Mouse (Mus musculus) heart, adult 2 months (tissue): ENCODE data around the gene Galntl6. TPM values are rescaled to one million over a fixed set of nuclear protein-coding genes. Genes with fewer than 3 reads are reported as not detected.

Experiments
- DNase-seq, 2 experiments: peaks; one replicate each; pipeline ENCODE4 v3.0.0; 2021
- H3K27ac ChIP-seq: fragments of 200-600 bp; 2 replicates; pipeline ENCODE4 v1.8.1; 2022
- H3K27me3 ChIP-seq: fragments of 200-500 bp; 2 replicates; pipeline ENCODE4 v1.6.1; 2012; ENCODE audit warnings: mild to moderate bottlenecking, low read length, inconsistent platforms, mixed read lengths; ENCODE audit not compliant: control insufficient read depth, insufficient read depth
- H3K36me3 ChIP-seq: fragments of 200-500 bp; 2 replicates; pipeline ENCODE4 v1.6.1; 2012; ENCODE audit warnings: low read length, inconsistent platforms; ENCODE audit not compliant: control insufficient read depth, insufficient read depth
- H3K4me1 ChIP-seq: fragments of 200-500 bp; 2 replicates; pipeline ENCODE4 v1.6.1; 2011; ENCODE audit warnings: low read length; ENCODE audit not compliant: control insufficient read depth, insufficient read depth
- H3K4me3 ChIP-seq: fragments of 200-600 bp; 2 replicates; pipeline ENCODE4 v1.8.1; 2022
- H3K79me2 ChIP-seq: fragments of 200-500 bp; replicated peaks from 2 replicates; pipeline ENCODE4 v1.6.1; 2012; ENCODE audit warnings: mild to moderate bottlenecking, inconsistent platforms, low read length, moderate library complexity, mixed read lengths; ENCODE audit not compliant: control insufficient read depth, insufficient read depth
- H3K9ac ChIP-seq: fragments of 200-500 bp; 2 replicates; pipeline ENCODE4 v1.6.1; 2012; ENCODE audit warnings: low read depth, mild to moderate bottlenecking, control low read depth, inconsistent platforms, low read length, mixed read lengths
- CTCF ChIP-seq: fragments of 200-600 bp; IDR thresholded peaks from 2 replicates; pipeline ENCODE4 v1.8.1; 2022; ENCODE audit warnings: antibody characterized with exemption, mild to moderate bottlenecking, moderate library complexity
- EP300 ChIP-seq: fragments of 200-500 bp; IDR thresholded peaks from 2 replicates; pipeline ENCODE4 v1.6.1; 2011; ENCODE audit warnings: low read depth, low read length, control low read depth; ENCODE audit not compliant: insufficient read depth
- POLR2A ChIP-seq: fragments of 200-500 bp; IDR thresholded peaks from 2 replicates; pipeline ENCODE4 v1.6.1; 2011; ENCODE audit warnings: mild to moderate bottlenecking, low read depth, low read length, control low read depth; ENCODE audit not compliant: insufficient read depth
- WGBS: fragments of 180-500 bp; shearing (Covaris S2); methylation state at CpG from one replicate; pipeline ENCODE4 v1.1.7; 2018; 5-methylcytosine and 5-hydroxymethylcytosine counted together
- intact Hi-C: fragments of 180-260 bp; cut with DNase I; formaldehyde crosslinking; loops from one replicate; pipeline ENCODE4 v1.15.1; 2025
- polyA plus RNA-seq: library from polyadenylated mRNA; depleted of rRNA; stranded (reverse); fragments of >200 nt; gene quantifications from 2 replicates; pipeline ENCODE4 v1.2.3, GENCODE M21; 2012
- total RNA-seq, 2 experiments: library from RNA; stranded (reverse); gene quantifications; 2 replicates each; pipeline ENCODE4 v1.2.3; 2021

Gene Galntl6
- total and polyA plus RNA-seq, 3 experiments, result not detected

GRCm38 (mm10) chr8:58597834-58598233 is 314.6 kb downstream of the Galntl6 start:
- Histone ChIP-seq H3K4me3 (no peak overlapping the region), H3K36me3 (no peaks in the 10 kb centered on the region), H3K4me1 (no peaks in the 10 kb centered on the region), H3K79me2 (no peaks in the 10 kb centered on the region), H3K27me3 (no peaks in the 10 kb centered on the region), H3K27ac (no peak overlapping the region), H3K9ac (no peak overlapping the region)
- DNase-seq, result no peak
- WGBS, result 71% methylated on average over 6 of the region's 6 CpGs
- intact Hi-C loops, result no loop called here
- TF ChIP-seq POLR2A (no peak), EP300 (no peak), CTCF (no peak)

DNA sequence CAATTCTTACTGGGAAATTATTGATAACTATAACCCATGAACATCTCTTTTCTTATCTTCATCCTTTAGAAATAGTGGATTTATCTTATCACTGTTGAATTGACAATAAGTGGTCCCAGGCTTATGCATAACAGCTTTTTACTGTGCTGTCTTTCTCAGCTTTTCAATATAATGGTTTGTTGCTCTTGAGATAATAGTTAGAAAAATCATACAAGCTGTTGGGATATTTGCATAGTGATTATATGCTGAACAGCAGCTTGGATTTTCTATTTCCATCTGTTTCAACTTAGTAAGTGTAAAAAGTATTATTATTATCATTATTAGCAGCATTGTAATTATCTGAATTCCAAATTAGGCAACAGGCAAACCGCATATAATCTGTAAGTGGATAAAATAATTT is 337.1 kb downstream of the Galntl6 start:
- Histone ChIP-seq H3K27me3 (no peaks in the 10 kb centered on the region), H3K4me3 (no peak overlapping the region), H3K4me1 (no peaks in the 10 kb centered on the region), H3K9ac (no peak overlapping the region), H3K27ac (no peak overlapping the region), H3K79me2 (no peaks in the 10 kb centered on the region), H3K36me3 (no peaks in the 10 kb centered on the region)
- TF ChIP-seq POLR2A (no peak), CTCF (no peak), EP300 (no peak)
- DNase-seq, result no peak
- whole genome bisulfite sequencing, result 73% methylated on average over 1 of the region's 1 CpGs
- intact Hi-C loops, result no loop called here

GRCm38 (mm10) chr8:58568086-58568485 is 344.4 kb downstream of the Galntl6 start:
- intact Hi-C loops, result loop anchor here (10.0 kb wide), 1 partner anchor 1897 kb away; no protein-coding TSS in a partner anchor
- no peaks in the 10 kb centered on the region for H3K27me3 ChIP-seq
- no peaks in the 10 kb centered on the region for H3K79me2 ChIP-seq
- no peak overlapping the region for H3K4me3 ChIP-seq
- DNase-seq, result no peak
- TF ChIP-seq POLR2A (no peak), CTCF (no peak), EP300 (no peak)
- no peak overlapping the region for H3K27ac ChIP-seq
- no peak overlapping the region for H3K9ac ChIP-seq
- 39% methylated on average over 2 of the region's 2 CpGs for WGBS
- no peaks in the 10 kb centered on the region for H3K4me1 ChIP-seq
- no peaks in the 10 kb centered on the region for H3K36me3 ChIP-seq

DNA sequence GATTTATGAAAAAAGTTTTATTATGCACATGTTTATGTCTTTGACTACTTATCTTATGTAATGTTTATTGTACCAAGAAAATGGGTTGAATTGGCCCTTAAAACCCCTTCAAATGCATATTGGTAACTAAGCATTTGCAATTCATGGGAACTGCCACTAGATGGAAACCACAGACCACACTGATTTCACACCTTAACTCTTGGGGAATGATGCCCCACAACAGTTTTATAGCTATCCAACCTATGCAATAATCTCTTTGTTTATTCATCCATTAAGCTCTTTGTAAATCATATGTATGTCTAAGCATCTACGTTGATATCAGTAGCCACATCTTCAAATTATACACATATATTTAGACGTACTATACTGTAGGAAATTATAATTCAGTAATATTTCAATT is 346.3 kb downstream of the Galntl6 start:
- WGBS, result 52% methylated on average over 2 of the region's 2 CpGs
- TF ChIP-seq CTCF, result peak; percentile 68
- TF ChIP-seq EP300, result no peak
- no peaks in the 10 kb centered on the region for H3K79me2 ChIP-seq
- DNase-seq, result no peak
- H3K27me3 ChIP-seq, result no peaks in the 10 kb centered on the region
- no peak overlapping the region for H3K4me3 ChIP-seq
- H3K4me1 ChIP-seq, result no peaks in the 10 kb centered on the region
- intact Hi-C loops, result loop anchor here (10.0 kb wide), 1 partner anchor 1899 kb away; no protein-coding TSS in a partner anchor
- H3K36me3 ChIP-seq, result no peaks in the 10 kb centered on the region
- H3K27ac ChIP-seq, result no peak overlapping the region
- no peak overlapping the region for H3K9ac ChIP-seq

DNA sequence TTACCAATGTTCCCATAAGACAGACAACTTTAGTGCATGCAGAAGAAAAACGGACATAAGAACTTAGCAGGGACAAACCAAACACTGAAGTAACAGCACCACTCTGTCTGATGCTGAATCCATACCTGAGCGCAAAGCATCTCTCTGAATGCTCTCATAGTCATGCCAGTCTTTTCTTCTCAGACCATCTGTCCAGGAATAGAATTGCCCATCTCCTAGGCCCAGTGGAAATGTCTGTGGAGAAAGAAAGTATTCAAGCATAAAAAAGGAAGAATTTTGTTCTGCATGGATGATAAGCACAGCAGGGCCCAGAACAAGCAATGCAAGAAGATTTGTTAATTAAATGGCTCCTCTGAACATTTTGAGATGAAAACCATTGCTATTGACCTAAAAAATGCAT is 376.7 kb downstream of the Galntl6 start:
- intact Hi-C loops, result no loop called here
- TF ChIP-seq CTCF, result no peak
- no peak for TF ChIP-seq POLR2A
- no peak for TF ChIP-seq EP300
- Histone ChIP-seq H3K9ac (no peak overlapping the region), H3K4me1 (no peaks in the 10 kb centered on the region), H3K4me3 (no peak overlapping the region), H3K79me2 (no peaks in the 10 kb centered on the region), H3K27ac (no peak overlapping the region), H3K36me3 (no peaks in the 10 kb centered on the region), H3K27me3 (no peaks in the 10 kb centered on the region)
- DNase-seq, result no peak
- 72% methylated on average over 2 of the region's 2 CpGs for WGBS

GRCm38 (mm10) chr8:58534631-58535030 is 377.8 kb downstream of the Galntl6 start:
- Histone ChIP-seq H3K4me1 (no peaks in the 10 kb centered on the region), H3K36me3 (no peaks in the 10 kb centered on the region), H3K4me3 (no peak overlapping the region), H3K9ac (no peak overlapping the region), H3K27me3 (no peaks in the 10 kb centered on the region), H3K79me2 (no peaks in the 10 kb centered on the region), H3K27ac (no peak overlapping the region)
- intact Hi-C loops, result no loop called here
- DNase-seq, result no peak
- TF ChIP-seq POLR2A, result no peak
- no peak for TF ChIP-seq EP300
- TF ChIP-seq CTCF, result no peak
